Mouse (Mus musculus): Measurements from ENCODE around the gene Kcna4.

The Kcna4 gene

GRCm38 (mm10) chr2:107289990-107290696 is at the start of gene Kcna4:
Gene Kcna4, plus strand, starts transcription at chr2:107290639.
- DNase-seq = no peak

- no peak for DNase-seq
Measured at GRCm38 (mm10) chr2:107258091-107258490, 32.3 kb upstream of the Kcna4 start.

GRCm38 (mm10) chr2:107266251-107266650 is 24.2 kb upstream of the Kcna4 start:
- DNase-seq = no peak

GRCm38 (mm10) chr2:107270050-107270449 is 20.4 kb upstream of the Kcna4 start:
- no peak for DNase-seq

GRCm38 (mm10) chr2:107290697-107291019 is 219 bp downstream of the Kcna4 start:
- no peak for DNase-seq

- DNase-seq = no peak
Measured at GRCm38 (mm10) chr2:107291142-107291541, 703 bp downstream of the Kcna4 start.

GRCm38 (mm10) chr2:107294521-107294920 is 4.1 kb downstream of the Kcna4 start:
- DNase-seq = no peak

GRCm38 (mm10) chr2:107301886-107302285 is 11.4 kb downstream of the Kcna4 start:
- no peak for DNase-seq

- no peak for DNase-seq
Measured at GRCm38 (mm10) chr2:107304707-107305106, 14.3 kb downstream of the Kcna4 start.

- DNase-seq = no peak
Measured at GRCm38 (mm10) chr2:107306077-107306476, 15.6 kb downstream of the Kcna4 start.

GRCm38 (mm10) chr2:107318636-107319035 is 28.2 kb downstream of the Kcna4 start:
- no peak for DNase-seq

GRCm38 (mm10) chr2:107321596-107322226 is 31.3 kb downstream of the Kcna4 start:
- DNase-seq = peak; percentile 3

- no peak for DNase-seq
Measured at GRCm38 (mm10) chr2:107324090-107324489, 33.7 kb downstream of the Kcna4 start.

- no peak for DNase-seq
Measured at GRCm38 (mm10) chr2:107327276-107327675, 36.8 kb downstream of the Kcna4 start.

- DNase-seq = no peak
Measured at GRCm38 (mm10) chr2:107341291-107341690, 50.9 kb downstream of the Kcna4 start.

- DNase-seq = no peak
Measured at GRCm38 (mm10) chr2:107344807-107345206, 54.4 kb downstream of the Kcna4 start.

- no peak for DNase-seq
Measured at GRCm38 (mm10) chr2:107345299-107345698, 54.9 kb downstream of the Kcna4 start.
